Mouse (Mus musculus): ENCODE measurements around the gene Gm6993.

DNA sequence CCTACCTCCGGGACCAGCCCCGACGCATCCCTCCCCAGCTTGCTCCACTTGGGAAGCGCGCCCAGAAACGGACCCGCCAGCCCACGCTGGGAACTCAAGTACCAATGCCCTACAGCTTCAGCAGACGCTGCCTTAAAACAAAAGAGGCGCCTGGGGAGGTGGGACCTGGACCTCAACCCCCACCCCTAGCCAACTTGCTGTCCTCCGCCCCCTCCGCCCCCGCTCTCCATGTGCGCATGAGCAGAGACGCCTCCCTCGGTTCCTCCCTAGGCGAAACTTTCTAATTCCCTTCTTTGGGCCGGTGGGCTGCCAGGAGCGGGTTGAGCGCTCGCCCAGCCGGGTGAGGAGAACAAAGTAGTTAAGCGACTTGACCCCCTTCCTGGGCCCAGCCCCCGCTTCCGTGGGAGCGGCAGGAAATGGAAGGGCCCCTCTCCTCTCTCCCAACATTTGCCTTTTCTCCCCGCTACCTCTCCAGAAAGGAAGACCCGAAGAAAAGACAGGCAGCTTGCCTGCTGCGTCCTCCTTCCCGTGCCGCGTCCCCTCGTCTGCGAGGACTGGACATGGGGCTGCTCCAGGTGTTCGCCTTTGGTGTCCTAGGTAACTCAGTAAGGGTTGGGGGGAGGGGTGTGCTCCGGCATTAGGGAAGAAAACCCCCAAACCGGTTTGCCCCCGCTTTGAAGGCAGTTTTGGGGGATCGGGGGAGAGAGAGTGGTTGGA lies 24.6 kb downstream of the Gm6993 start, which contains the start of gene Lamb1:
- no peak for TF ChIP-seq CTCF (IDR thresholded peaks at IDR 0.05; ENCODE audit: low read depth)
- TF ChIP-seq EP300 (optimal IDR thresholded peaks at IDR 0.05): no peak
